ENCODE assay signal across 8 mouse cellular contexts in the genomic region with DNA sequence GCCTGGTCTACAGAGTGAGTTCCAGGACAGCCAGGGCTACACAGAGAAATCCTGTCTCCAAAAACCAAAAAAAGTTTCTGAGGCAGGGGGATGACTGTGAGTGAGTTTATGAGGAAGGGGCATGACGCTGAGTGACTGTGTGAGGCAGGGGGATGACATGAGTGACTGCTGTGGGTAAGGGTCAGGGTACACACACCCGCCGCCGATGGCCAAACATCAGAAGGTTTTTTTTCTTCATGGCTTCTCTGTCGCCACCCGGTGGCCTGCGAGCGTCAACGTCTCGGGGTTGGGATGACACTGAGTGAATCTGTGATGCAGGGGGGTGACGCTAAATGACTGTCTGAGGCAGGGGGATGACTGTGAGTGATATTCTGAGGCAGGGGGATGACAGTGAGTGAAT. TPM values are rescaled to one million over a fixed set of nuclear protein-coding genes. Genes with fewer than 3 reads are reported as not detected.
A peak's percentile ranks its signal among the peaks of the same experiment; 100 is the strongest.
DNase-seq lines count a peak whose midpoint lies in the region; ATAC-seq and TF ChIP-seq lines count a peak whose summit lies in the region.
"Not testable (repeated sequence)": the region's sequence is repeated elsewhere in the genome, so short reads cannot be mapped to it uniquely, and the experiment has no call there.

No protein-coding gene starts in this region.

- peaks cover 13% of the 10 kb centered on the region; the same call in 1 of the 2 replicates for H3K4me1 ChIP-seq in embryonic facial prominence, embryonic 12.5 days
- not testable (repeated sequence) for H3K4me1 ChIP-seq in intestine, postnatal 0 days (replicated peaks; ENCODE audit: control insufficient read depth, insufficient read depth, low read length)
- peaks cover 44% of the 10 kb centered on the region for H3K4me1 ChIP-seq in limb, embryonic 10.5 days
- peaks cover 25% of the 10 kb centered on the region for H3K4me1 ChIP-seq in midbrain, embryonic 10.5 days

- WGBS in embryonic facial prominence, embryonic 12.5 days: 0% methylated on average over 11 of the region's 11 CpGs
- WGBS in intestine, postnatal 0 days: under 1% methylated on average over 11 of the region's 11 CpGs
- WGBS in limb, embryonic 10.5 days: under 1% methylated on average over 11 of the region's 11 CpGs
- WGBS in midbrain, embryonic 10.5 days: 0% methylated on average over 11 of the region's 11 CpGs

- H3K27ac ChIP-seq in embryonic facial prominence, embryonic 12.5 days; limb, embryonic 10.5 days: not testable (repeated sequence)
- peak overlapping the region; percentile 95; the same call in 1 of the 2 replicates for H3K27ac ChIP-seq in intestine, postnatal 0 days (ENCODE audit: low read depth, low read length)
- peak overlapping the region; percentile 95 for H3K27ac ChIP-seq in midbrain, embryonic 10.5 days (replicated peaks)

- peak; percentile 41 for ATAC-seq in embryonic facial prominence, embryonic 12.5 days (ENCODE audit: insufficient number of reproducible peaks, insufficient read depth, low FRiP score, low TSS enrichment)
- ATAC-seq in intestine, postnatal 0 days: peak; percentile 49

- DNase-seq in adrenal gland, postnatal 36 days: peak; percentile 77 to 86
- peak; percentile 98 for DNase-seq in heart, adult 11 months
- DNase-seq in limb, embryonic 10.5 days (ENCODE audit: low spot score): peak; percentile 74
- DNase-seq in midbrain, embryonic 10.5 days (ENCODE audit: low spot score): peak; percentile 84
- DNase-seq in right cerebral cortex, postnatal 25 days: peak; percentile 74
- DNase-seq in urinary bladder, postnatal 4 days (ENCODE audit: low spot score in 2 of 2): peak; percentile 64 to 77

- peak overlapping the region; percentile 56 for H3K4me3 ChIP-seq in embryonic facial prominence, embryonic 12.5 days
- peak overlapping the region; percentile 51 for H3K4me3 ChIP-seq in intestine, postnatal 0 days (ENCODE audit: low read depth, low read length)
- peak overlapping the region; percentile 69 for H3K4me3 ChIP-seq in limb, embryonic 10.5 days
- peak overlapping the region; percentile 73 for H3K4me3 ChIP-seq in midbrain, embryonic 10.5 days

- H3K36me3 ChIP-seq in embryonic facial prominence, embryonic 12.5 days; intestine, postnatal 0 days (ENCODE audit: control insufficient read depth, insufficient read depth); limb, embryonic 10.5 days; midbrain, embryonic 10.5 days: not testable (repeated sequence)

- H3K9ac ChIP-seq in embryonic facial prominence, embryonic 12.5 days; intestine, postnatal 0 days (ENCODE audit: low read depth, low read length): not testable (repeated sequence)

- peaks cover 11% of the 10 kb centered on the region for H3K27me3 ChIP-seq in embryonic facial prominence, embryonic 12.5 days
- not testable (repeated sequence) for H3K27me3 ChIP-seq in intestine, postnatal 0 days (replicated peaks; ENCODE audit: control insufficient read depth, insufficient read depth, low read length); midbrain, embryonic 10.5 days (ENCODE audit: low read depth, poor library complexity, severe bottlenecking)
- peaks cover 14% of the 10 kb centered on the region for H3K27me3 ChIP-seq in limb, embryonic 10.5 days (ENCODE audit: low read depth, poor library complexity, severe bottlenecking)

- not testable (repeated sequence) for H3K9me3 ChIP-seq in embryonic facial prominence, embryonic 12.5 days; intestine, postnatal 0 days (ENCODE audit: control insufficient read depth); limb, embryonic 10.5 days (replicated peaks); midbrain, embryonic 10.5 days (replicated peaks)

- peak; percentile 75 for TF ChIP-seq CTCF in intestine, postnatal 0 days (IDR thresholded peaks at IDR 0.05; ENCODE audit: low read depth)

- peak overlapping the region; percentile 69 for H3K4me2 ChIP-seq in embryonic facial prominence, embryonic 12.5 days (replicated peaks)
- H3K4me2 ChIP-seq in intestine, postnatal 0 days (replicated peaks; ENCODE audit: low read depth): peak overlapping the region; percentile 65

RNA-seq across cellular contexts. Expression of gene Ccr1, which starts 44.5 kb away (rescaled TPM):
- 1 to 10 TPM; 1.3 to 1.5 TPM for total RNA-seq in adrenal gland, postnatal 36 days (2021)
- 1.3 TPM in 2 replicates for polyA plus RNA-seq in embryonic facial prominence, embryonic 12.5 days (2016; fragmentation: Nextera tagmentation; extraction: Ambion mirVana)
- 4.4 and 4.9 TPM in 2 replicates for polyA plus RNA-seq in intestine, postnatal 0 days (2015; fragmentation: Nextera tagmentation; extraction: Ambion mirVana)
- polyA plus RNA-seq in limb, embryonic 10.5 days (2016; fragmentation: Nextera tagmentation; extraction: Ambion mirVana): 0.38 and 0.61 TPM in 2 replicates
- 0.98 and 1.3 TPM in 2 replicates for polyA plus RNA-seq in midbrain, embryonic 10.5 days (2016; fragmentation: Nextera tagmentation; extraction: Ambion mirVana)

RNA-seq across cellular contexts. Expression of gene Ccr1l1, which starts 54.2 kb away (rescaled TPM):
- not detected for total RNA-seq in adrenal gland, postnatal 36 days (2021)
- polyA plus RNA-seq in embryonic facial prominence, embryonic 12.5 days (2016; fragmentation: Nextera tagmentation; extraction: Ambion mirVana): not detected in 2 replicates
- not detected in 2 replicates for polyA plus RNA-seq in intestine, postnatal 0 days (2015; fragmentation: Nextera tagmentation; extraction: Ambion mirVana)
- not detected in 2 replicates for polyA plus RNA-seq in limb, embryonic 10.5 days (2016; fragmentation: Nextera tagmentation; extraction: Ambion mirVana)
- not detected in 2 replicates for polyA plus RNA-seq in midbrain, embryonic 10.5 days (2016; fragmentation: Nextera tagmentation; extraction: Ambion mirVana)
